Mouse (Mus musculus) cerebellum, adult 9-11 months (tissue): ENCODE measurements around the gene Gnb4.

Experiments used
- DNase-seq: peaks from one replicate; pipeline ENCODE4 v3.0.0; 2022

The Gnb4 gene

DNA sequence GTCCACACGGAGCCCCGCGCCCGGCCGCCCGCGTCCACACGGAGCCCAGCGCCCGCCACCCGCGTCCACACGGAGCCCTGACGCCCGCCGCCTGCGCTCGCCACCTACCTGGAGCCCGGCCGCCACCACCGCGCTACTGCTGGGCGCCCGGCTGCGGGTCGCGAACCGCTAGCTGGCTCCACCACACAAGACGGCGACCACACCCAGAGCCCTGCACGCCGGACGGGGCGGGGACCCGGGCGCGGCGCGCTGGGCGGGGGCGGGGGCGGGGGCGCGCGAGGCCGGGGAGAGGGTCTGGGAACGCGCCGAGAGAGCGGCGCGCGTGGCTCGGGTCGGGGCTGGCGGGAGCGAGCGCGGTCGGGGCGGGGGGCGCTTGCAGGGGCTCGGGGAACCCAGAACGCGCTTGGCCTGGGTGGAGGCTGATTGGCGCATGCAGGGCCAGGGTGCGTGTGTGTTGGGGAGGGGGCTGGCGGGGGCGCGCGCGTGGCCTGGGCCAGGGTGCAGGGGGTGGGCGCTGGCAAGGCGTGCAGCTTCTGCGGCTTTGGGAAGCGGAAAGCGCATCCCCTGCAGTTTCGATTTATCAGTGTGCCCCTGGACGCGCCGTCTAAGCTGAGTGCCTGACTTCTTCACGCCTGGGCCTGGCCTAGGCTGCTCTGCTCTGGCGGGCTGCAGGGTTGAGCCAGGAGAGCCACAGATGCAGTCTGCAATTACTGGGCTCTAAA, at the start of gene Gnb4:
Gene Gnb4 (minus strand): TSS at position 255 of the 722 bp plus-strand sequence.
- DNase-seq: no peak

DNA sequence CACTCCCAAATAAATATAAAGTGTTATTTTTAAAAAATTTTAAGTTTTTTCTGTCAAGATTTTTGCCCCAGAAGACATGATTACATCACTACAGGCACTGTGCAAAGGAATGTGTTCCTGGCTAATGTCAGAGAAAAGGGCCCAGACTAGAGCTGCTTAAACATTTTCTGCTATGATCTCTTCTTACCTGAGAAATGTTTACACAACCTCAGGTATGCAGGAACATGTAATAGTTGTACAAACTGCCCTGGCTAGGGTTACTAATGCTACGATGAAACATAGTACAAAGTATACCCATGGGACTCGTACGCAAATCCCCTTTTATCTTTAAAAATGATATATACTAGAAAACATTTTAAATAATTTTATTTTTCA, 45.2 kb upstream of the Gnb4 start:
- no peak for DNase-seq

DNA sequence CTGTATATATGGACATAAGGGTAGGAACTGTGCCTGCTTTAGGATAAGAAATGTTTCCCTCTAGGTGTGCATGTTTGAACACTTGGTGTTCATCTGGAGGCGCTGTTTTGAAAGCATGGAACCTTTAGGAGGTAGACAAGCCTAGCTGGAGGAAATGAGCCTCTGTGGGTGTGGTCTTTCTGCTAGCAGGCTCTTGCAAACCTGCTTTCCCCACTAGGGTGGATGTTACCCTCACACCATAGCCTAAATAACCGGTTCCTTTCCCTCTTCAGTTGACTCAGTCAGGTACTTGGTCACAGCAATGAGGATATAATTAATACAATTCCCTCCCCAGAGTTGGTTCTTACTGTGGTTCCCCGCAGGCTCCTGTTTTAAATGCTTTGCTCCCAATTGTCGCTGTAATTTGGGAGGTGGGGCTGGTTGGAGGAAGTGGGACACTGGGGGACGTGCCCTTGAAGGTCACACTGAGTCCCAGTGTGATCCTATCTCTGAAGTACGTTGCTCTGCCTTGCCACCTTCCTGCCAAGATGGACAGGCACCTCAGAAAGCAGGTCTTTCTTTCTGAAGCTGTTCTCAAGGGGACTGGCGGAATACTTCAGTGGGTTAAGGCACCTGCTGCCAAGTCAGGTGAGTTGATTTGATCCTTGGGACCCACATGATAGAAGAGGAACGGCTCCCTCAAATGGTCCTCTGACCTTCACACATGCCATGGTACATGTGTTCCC, 44.6 kb upstream of the Gnb4 start:
- DNase-seq: no peak

DNA sequence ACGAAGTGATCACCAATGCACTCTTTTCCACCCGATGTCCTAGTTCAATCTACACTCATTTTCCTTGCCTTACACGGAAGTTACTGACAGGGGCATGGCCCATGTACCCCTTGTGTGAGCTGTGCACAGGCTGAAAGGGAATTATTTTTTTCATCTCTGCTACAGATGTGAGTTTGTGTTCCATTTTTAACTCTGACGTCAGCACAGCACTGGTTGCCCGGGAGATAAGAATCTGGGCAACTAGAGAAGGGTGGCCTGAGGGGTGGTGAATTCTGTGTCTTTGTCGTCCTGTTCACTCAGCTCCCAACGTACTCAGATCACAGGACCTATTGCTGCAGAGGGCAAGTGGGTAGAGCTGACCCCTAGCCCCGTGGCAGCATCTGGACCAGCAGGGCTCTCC, 43.9 kb upstream of the Gnb4 start:
- no peak for DNase-seq

DNA sequence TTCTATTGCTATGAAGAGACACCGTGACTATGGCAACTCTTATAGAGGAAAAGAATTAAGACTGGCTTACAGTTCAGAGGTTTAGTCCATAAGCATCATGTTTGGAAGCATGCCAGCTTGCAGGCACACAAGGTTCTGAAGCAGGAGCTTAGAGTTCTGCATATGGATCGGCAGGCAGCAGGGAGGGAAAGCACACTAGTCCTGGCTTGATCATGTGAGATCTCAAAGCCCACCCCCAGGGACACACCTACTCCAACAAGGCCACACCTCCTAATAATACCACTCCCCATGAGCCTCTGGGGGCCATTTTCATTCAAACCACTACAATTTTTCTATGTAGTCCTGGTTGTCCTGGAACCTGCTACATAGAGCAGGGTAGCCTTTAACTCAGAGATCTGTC, 43.1 kb upstream of the Gnb4 start:
- no peak for DNase-seq

DNA sequence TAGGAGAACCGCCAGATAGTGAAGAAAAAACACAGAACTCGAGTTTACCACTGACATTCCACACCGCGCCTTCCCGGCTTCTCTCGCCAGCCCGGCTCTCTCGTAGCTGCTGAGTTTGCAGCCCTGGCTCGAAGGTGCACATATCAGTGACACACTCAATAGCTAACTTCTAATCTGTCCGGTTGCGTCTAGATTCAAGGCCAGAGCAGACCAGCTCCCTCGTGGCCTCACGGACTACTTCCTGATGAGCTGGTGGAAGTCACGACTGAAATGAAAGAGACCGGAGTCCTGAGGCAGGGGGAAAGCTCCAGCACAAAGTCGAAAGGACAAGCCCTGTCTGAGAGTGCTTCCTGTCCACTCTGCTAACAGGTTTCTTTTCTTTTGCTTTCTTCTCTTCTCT, 42.4 kb upstream of the Gnb4 start:
- DNase-seq: no peak

DNA sequence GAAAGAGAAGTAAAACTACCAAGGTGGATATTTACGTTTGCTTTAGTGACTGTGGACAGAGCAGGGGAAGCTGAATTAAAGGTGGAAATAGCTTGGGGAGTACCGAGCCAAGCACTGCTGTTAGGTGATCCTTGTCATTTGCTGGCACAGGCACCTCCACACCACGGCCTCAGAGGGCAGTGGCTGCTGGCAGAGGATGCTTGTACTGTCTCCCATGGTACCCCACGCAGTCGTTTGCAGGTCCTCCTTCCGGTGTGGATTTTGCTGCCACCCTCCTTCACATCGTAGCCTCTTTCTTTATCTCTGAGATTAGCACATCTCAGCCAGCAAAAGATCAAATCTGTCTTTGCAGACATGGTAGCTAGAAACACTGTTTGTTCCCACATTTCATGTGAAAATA, 42.0 kb upstream of the Gnb4 start:
- no peak for DNase-seq

DNA sequence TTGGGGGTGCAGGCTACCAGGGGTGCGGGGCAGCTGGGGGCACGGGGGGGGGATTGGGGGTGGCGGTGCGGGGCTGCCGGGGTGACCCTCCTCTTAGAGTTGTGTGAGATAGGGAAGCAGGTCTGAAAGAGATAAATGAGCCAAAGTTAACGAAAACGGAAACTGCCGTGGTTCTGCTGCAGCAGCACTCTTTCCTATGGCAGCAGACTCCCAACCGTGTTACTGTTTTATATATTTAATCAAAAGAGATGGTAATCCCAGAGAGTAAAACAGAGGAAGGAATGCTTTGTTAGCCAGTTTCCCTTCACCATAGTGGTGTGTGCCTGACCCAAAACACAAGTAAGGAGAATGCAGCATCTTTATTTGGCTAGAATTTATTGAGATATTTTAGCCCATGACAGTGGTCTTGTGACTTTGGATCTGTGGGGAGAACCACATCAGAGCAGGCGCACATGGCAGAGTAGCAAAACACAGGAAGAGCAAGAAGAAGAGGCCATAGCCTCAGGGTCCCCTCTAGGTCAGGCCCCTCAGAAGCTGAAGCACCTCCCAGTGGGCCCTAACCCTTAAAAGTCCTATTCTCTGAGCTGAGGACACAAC, 40.1 kb upstream of the Gnb4 start:
- DNase-seq: no peak

DNA sequence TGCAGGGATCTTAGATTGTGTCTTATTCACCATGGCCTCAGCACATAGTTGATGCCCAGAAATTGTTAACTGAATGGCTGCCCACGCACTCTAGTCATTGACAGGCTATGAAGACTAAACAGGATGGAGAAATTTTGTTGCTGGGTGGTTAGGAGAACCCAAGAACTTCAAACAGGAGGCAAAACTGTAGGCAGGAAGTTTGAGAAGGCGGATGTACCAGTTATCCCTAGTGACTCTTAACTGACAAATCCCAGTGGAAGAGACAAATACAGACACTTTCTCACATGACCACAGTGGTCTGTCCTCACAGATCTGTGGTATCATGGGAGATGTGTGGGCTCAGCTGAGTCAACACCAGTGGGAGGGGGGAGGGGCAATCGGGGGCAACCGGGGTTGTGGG, 39.6 kb upstream of the Gnb4 start:
- no peak for DNase-seq

DNA sequence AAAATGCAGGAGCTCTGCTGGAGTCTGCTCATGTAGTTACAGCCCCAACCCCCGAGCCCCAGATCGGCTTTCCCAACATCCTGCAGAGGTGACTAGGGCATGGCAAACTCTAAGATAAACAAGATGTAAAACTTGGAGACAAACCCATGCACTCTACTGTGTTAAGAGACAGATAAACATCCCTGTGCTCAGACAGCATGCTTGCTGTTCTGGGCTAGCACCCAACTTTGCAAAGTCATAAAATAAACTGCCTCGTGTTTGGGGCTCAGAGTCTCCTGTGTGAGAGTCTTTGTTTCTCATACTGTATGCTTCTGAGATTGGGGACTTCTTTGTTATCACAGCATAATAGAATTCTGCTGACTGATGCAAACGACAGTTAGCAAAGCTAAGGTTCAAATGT, 36.4 kb upstream of the Gnb4 start:
- DNase-seq: no peak

DNA sequence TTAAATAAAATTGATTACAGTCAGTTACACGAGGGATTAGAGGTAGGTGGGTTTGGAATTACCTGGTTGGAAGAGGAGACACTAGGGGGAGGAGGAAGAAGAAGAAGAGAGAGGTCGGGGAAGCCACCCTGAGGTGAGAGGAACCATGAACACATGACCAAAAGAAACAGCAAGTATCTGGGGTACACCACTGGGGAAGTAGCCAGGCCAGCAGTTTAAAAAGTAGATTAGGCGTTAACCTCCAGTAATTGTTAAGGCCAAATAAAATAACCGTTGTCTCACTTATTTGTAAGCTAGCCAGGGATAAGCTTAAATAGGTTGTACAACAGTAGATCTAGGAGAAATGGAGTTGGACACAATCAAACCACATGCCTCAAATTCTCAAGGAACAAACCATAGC, 32.9 kb upstream of the Gnb4 start:
- DNase-seq: no peak

DNA sequence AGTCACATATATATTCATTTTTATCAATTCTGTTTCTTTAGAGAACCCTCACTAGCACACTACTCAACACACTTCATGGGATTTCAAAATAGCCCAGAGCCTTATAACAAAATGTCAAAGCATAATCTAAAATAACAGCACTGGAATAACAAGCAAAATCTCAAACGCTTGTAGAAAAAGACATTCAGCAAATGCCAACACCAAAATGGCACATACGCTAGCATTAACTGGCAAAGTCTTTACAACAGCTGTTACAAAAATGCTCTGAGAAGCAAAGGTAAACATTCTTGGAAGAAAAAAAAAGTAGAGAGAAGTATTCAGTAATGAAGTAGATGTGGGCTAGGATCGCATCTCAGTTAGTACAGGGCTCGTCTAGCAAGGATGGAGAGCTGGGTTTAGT, 30.5 kb upstream of the Gnb4 start:
- no peak for DNase-seq

DNA sequence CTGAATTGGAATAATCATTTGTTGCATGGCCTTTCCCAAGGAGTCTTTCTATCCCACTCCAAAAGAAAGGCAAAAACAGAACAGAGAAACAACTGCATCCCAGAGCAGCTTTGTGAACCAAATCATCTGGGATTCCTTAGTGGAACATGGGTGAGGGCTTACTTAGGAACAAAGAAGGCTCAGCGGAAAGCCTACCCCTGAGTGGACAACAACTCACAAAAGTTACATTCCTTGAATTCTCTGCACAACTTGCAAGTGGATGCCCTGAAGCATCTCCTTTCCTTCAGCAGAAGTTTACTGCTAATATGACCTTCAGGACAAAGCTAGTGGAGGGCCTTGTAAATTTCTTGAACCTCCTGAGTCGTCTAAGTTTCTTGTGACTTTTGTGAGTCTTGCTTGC, 28.4 kb upstream of the Gnb4 start:
- DNase-seq: no peak

DNA sequence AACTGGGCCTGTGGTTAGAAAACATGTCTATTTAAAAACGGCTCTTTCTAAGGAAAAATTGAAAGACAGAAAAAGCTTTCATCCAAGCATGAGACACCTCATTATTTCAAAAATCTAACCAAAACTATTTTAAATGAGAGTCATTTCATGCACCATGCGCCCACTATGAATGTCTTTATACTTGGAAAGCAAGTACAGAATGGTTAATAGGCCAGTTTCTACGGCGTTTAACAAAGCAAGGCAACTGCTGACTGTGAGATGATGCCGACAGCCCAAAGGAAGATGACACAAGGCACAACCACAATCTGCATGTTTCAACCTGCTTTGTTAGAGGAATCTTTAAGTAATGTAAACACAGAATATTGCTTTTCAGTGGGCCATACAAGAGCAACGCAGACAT, 25.7 kb upstream of the Gnb4 start:
- DNase-seq: no peak

DNA sequence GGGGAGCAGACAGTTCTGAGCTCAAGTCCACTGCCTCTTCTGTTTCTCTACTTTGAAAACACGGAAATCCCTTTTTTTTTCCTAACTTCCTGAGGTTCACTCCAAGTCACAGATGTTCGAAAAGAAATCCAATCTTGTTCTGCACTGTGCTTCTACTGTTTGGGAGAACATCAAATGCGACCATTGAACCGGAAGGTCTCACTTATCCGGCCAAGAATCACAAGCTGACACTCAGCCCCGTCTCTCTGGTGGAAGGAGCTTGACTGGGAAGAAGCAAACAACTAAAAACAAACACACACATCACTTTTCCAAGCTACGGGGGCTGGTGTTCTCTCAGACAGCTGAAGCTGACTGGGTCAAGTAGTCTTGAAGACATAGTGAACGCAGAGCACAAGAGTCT, 21.9 kb upstream of the Gnb4 start:
- no peak for DNase-seq

DNA sequence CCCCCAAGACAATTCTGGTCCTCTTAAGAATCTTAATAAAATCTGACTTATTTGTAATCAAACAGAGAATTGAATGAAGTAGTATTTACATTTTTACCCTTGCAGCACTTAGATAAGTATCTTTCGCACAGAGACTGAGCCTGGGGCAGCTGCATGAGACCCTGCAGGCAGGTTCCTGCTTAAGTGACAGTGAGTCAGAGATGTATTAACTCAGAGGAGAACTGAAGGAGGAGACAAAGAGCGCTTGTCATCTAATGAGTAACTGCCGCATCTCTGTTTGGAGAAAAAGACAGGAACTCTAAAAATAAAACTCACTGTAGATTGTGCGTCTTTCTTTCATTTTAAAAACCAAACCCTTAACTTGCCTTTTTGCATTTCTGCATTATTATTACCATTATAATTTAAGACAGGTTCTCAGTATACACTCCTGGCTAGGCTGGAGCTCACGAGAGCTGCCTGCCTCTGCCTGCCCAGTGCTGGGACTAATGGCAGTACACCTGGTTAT, 16.4 kb upstream of the Gnb4 start:
- DNase-seq: no peak

DNA sequence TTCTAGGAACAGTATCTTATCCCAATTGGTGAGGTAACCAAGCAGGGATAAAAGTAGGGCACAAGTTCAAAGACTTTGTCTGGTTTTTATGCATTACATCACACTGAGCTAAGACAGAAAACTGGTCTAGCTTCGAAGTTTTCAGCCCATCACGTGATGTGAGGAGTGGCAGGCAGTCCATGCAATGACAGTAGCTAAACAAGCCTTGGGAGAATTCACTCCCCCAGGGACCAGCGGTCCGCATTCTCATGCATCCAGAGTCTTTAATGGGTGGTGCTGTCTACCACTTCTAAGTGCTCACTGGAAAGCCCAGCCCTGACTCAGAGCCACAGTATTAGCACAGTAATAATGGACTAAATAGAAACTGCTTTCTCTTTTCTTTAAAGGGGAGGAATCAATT, 13.8 kb upstream of the Gnb4 start:
- DNase-seq: no peak

DNA sequence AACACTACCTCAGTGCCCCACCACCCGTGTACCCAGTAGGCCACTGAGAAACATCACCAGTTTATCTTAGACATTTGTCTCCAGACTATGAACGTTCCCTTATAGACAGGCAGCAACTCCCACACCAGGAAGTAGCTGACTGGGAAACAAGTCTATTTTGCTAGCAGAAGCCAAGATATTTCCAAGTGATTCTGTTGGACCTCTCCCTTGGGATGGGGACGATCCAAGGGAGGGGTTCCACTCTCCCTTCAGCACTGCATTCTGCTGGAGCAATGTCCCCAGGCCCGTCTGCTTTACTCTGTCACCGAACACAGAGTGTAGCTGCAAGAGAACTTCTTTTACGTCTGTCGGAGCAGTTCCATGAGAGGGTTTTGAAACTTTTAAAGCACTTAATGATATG, 11.8 kb upstream of the Gnb4 start:
- no peak for DNase-seq

DNA sequence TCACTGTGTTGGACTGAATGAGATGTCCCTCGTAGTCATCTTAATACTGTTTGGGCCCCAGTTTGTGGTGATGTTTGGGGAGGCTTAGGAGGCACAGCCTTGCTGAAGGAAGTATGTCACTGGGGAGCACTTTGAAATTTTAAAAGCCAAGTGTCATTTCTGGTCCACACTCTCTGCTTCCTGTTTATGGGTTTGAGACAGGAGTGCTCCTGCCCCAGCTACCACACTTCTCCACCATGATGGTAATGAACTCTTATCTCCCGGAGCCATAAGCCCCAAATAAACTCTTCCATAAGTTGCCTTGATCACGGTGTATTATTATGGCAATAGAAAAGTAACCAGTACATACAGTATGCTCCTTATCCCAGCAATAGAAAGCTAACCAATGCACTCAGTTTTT, 5.7 kb upstream of the Gnb4 start:
- no peak for DNase-seq

DNA sequence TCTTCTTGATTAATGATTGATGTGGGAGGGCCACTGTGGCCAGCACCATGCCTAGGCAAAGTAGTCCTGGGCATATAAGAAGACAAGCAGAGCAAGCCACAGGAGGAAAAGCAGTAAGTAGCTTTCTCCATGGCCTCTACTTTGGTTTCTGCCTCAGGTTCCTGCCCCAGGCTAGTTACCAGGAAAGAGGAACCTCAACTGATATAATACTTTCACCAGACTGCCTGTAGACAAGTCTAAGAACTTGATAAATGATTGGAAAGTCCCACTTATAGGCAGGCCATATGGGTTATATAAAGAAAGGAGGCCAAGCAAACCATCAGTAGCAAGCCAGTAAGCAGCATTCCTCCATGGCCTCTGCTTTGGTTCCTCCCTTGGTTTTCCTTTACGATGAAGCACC, 5.3 kb upstream of the Gnb4 start:
- DNase-seq: no peak

DNA sequence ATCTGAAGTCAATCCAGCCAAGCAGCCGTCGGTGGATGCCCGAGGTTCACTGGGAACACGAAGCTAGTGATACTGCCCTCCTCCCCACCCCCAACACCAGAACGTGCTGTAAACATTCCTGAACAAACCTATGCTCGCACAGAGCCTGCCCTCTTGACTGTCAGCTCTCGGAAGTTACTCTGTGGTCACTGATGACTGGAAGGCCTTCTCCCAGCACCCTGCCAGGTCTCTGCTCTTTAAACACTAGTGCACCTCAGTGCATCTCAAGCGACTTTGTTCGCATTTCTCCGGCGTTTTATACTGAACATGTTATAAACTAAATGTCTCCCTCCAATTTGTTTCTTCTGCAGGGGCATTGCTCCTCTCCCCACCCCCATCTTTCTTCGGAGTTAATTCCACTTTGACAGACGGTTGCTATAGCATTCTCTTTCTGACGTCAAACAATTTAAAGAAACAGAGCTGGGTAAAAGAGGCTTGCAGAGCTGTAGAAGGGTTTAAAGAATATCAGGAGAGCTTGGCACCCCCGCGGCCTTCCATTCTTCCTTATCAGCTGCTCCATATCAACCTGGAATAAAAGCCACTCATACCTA, 763 bp upstream of the Gnb4 start:
- no peak for DNase-seq

DNA sequence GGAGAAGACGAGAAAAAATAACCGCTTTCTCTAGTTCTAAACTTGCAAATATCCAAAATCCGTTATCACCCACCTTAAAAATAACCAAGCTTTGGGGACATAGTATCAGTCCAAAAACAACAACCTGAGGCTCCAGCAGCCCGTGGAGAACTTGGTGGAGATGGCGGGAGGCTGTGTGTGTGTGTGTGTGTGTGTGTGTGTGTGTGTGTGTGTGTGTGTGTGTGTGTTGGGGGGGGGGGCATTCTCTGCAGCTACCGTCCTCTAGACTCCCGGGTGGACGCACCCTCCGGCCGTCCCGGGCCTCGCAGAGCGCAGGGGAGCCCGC, 417 bp downstream of the Gnb4 start:
- DNase-seq: no peak

DNA sequence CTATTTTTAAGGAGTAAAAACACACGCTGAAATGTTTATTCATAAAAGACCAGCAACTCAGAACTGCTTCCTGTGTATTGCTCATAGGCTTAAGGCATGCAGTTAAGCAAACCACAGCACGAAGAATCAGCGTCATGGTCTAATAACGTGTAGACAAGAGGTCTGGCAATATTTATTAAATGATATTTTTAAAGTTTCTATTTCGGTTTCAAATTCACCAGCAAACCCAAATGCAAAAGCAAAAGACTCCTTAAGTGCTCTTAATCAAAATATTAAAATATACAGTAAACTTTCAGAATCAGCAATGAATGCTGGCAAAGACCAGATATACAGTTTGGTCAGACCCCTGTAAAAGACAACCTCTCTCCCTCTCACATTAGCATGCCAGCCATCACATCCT, 1.0 kb downstream of the Gnb4 start:
- no peak for DNase-seq

DNA sequence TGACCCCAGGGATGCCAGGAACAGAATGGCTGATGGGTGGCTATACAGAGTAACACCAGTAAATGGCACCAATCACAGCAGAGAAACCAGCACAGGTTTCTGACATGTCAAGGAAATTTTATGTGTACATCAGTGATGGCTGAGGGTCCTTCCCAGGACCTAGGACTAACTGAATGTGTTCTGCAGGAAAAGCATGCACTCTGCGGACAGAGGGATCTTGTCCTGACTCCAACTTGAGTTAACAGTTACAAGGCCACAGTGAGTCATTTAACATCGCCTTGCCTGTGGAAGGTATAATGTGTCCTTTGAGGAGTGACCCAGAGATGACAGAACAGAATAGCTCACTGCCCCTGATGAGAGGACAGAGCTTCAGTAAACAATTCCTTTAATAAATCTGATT, 1.6 kb downstream of the Gnb4 start:
- no peak for DNase-seq
